Mouse (Mus musculus): Measurements from ENCODE around the gene Akr1b8.

DNA sequence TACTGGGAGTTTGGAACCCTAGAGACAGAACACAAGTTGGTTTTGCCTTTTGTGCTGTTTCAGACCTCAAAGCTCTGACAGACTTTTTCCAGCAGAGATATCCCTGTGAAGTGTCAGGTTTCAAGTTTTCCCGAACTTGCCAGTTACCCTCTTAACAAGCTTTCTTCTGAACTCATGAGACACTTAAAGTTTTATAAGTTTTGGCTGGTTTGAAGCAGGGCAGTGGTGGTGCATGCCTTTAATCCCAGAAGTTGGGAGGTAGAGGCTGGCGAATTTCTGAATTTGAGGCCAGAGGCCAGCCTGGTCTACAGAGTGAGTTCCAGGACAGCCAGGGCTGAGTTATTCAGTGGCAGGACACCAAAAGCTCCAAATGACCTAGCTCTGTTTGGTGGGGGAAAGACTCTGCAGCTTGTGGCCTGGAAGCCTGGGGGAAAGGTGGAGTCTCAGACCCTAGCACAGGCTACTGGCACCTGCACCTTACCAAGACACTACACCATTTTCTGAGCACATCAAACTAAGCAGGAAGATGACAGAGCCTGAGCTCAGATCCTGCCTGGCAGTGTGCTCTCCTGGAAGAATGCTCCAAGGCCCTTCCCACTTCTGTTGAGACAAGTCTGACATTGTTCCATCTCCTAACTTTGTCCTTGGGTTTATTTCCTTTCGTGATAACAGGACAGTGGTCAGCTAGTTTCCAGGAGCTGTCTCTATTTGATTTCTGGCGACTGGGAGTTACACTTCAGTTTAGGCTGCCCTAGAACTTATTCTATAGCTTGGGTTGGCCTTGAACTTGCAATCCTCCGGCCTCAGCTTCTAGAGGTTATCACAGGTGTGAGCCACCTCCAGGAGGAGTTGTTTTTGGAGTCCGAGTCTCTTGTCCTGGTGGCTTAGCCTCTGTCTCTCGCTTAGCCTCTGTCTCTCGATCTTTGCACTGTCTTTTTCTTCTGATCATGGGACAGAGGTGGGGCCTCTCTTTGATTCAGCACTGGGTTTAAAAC is 732 bp downstream of the Akr1b8 start:
- TF ChIP-seq MAFK (IDR thresholded peaks at IDR 0.05; ENCODE audit: insufficient read depth, low read depth, low read length) (no peak), ZNF384 (IDR thresholded peaks at IDR 0.05; ENCODE audit: low read depth, low read length) (no peak), CHD2 (IDR thresholded peaks at IDR 0.05; ENCODE audit: low read depth, low read length) (no peak), HCFC1 (IDR thresholded peaks at IDR 0.05; ENCODE audit: borderline replicate concordance, insufficient read depth, low read length) (no peak), ZC3H11A (IDR thresholded peaks at IDR 0.05; ENCODE audit: borderline replicate concordance, low read depth, low read length) (no peak)

Data from ES-E14 (cell line).